Mouse (Mus musculus) MEL (cell line): ENCODE measurements around the gene Lims1. TPM values are rescaled to one million over a fixed set of nuclear protein-coding genes. Genes with fewer than 3 reads are reported as not detected.
"Not testable (repeated sequence)": the region's sequence is repeated elsewhere in the genome, so short reads cannot be mapped to it uniquely, and the experiment has no call there.

ENCODE experiments used
- DNase-seq: peaks from one replicate; pipeline ENCODE4 v3.0.0; 2011; ENCODE audit warnings: low read depth, low spot score
- H3K27ac ChIP-seq: 2 replicates; pipeline ENCODE4 v1.5.1; 2012; ENCODE audit warnings: low read depth, mild to moderate bottlenecking, control low read depth, low read length, moderate library complexity; ENCODE audit not compliant: control insufficient read depth
- H3K27me3 ChIP-seq, 2 experiments: fragments of 150-350 bp in 1 of 2; sonication (generic) in 1 of 2; 2 replicates each; pipeline ENCODE4 v1.6.1; 2012; ENCODE audit warnings: low read length in 2 of 2, mild to moderate bottlenecking in 2 of 2, improper control_type of control experiment in 1 of 2, moderate library complexity in 1 of 2; ENCODE audit not compliant: insufficient read depth in 2 of 2, control insufficient read depth in 1 of 2
- H3K36me3 ChIP-seq, 2 experiments: 2 replicates each; pipeline ENCODE4 v1.6.1; 2012 to 2014; ENCODE audit warnings: low read length in 2 of 2, improper control_type of control experiment in 1 of 2, inconsistent platforms in 1 of 2, mild to moderate bottlenecking in 1 of 2; ENCODE audit not compliant: insufficient read depth in 2 of 2, control insufficient read depth in 1 of 2
- H3K4me1 ChIP-seq, 2 experiments: fragments of 150-350 bp in 1 of 2; sonication (generic) in 1 of 2; 2 replicates each; pipeline ENCODE4 v1.6.1; 2012; ENCODE audit warnings: low read length in 2 of 2, improper control_type of control experiment in 1 of 2, mild to moderate bottlenecking in 1 of 2; ENCODE audit not compliant: insufficient read depth in 2 of 2, control insufficient read depth in 1 of 2
- H3K4me3 ChIP-seq, 2 experiments: fragments of 150-350 bp in 1 of 2; sonication (generic) in 1 of 2; 2 replicates each; pipeline ENCODE4 v1.5.1; 2012; ENCODE audit warnings: low read depth in 2 of 2, low read length in 2 of 2, mild to moderate bottlenecking in 2 of 2, moderate library complexity in 2 of 2, control low read depth in 1 of 2, improper control_type of control experiment in 1 of 2; ENCODE audit not compliant: control insufficient read depth in 1 of 2, insufficient read depth in 1 of 2
- H3K79me2 ChIP-seq: 2 replicates; pipeline ENCODE4 v1.6.1; 2012; ENCODE audit warnings: mild to moderate bottlenecking, low read length, moderate library complexity; ENCODE audit not compliant: control insufficient read depth, poor library complexity, insufficient read depth
- H3K9ac ChIP-seq: 2 replicates; pipeline ENCODE4 v1.6.1; 2012; ENCODE audit warnings: low read depth, mild to moderate bottlenecking, control low read depth, low read length, moderate library complexity; ENCODE audit not compliant: control insufficient read depth, poor library complexity, severe bottlenecking
- H3K9me3 ChIP-seq: fragments of 150-350 bp; sonication (generic); replicated peaks from 2 replicates; pipeline ENCODE4 v1.6.1; 2012; ENCODE audit warnings: mild to moderate bottlenecking, low read length, improper control_type of control experiment, moderate library complexity; ENCODE audit not compliant: insufficient read depth
- CHD1 ChIP-seq: IDR thresholded peaks from 2 replicates; pipeline ENCODE4 v1.6.1; 2012; ENCODE audit warnings: low read depth, mild to moderate bottlenecking, inconsistent platforms, low read length, improper control_type of control experiment
- CHD2 ChIP-seq: IDR thresholded peaks from 2 replicates; pipeline ENCODE4 v1.6.1; 2011; ENCODE audit warnings: low read length, improper control_type of control experiment
- ELF1 ChIP-seq: IDR thresholded peaks from 2 replicates; pipeline ENCODE4 v1.6.1; 2014; ENCODE audit warnings: low read depth, mild to moderate bottlenecking, inconsistent platforms, low read length, improper control_type of control experiment, moderate library complexity
- GABPA ChIP-seq: IDR thresholded peaks from 2 replicates; pipeline ENCODE4 v1.6.1; 2012; ENCODE audit warnings: low read depth, mild to moderate bottlenecking, inconsistent platforms, low read length, improper control_type of control experiment, moderate library complexity
- JUND ChIP-seq: IDR thresholded peaks from 2 replicates; pipeline ENCODE4 v1.6.1; 2011; ENCODE audit warnings: low read depth, mild to moderate bottlenecking, improper control_type of control experiment, low read length
- MAX ChIP-seq: IDR thresholded peaks from 2 replicates; pipeline ENCODE4 v1.6.1; 2011; ENCODE audit warnings: low read length, improper control_type of control experiment
- NELFE ChIP-seq: IDR thresholded peaks from 2 replicates; pipeline ENCODE4 v1.6.1; 2011; ENCODE audit warnings: low read depth, low read length, improper control_type of control experiment
- NRF1 ChIP-seq: IDR thresholded peaks from 2 replicates; pipeline ENCODE4 v1.6.1; 2014; ENCODE audit warnings: low read depth, mild to moderate bottlenecking, inconsistent platforms, low read length, improper control_type of control experiment, moderate library complexity; ENCODE audit not compliant: poor library complexity, insufficient read depth, severe bottlenecking
- POLR2AphosphoS2 ChIP-seq: IDR thresholded peaks from 2 replicates; pipeline ENCODE4 v1.6.1; 2011; ENCODE audit warnings: low read length, improper control_type of control experiment
- RCOR1 ChIP-seq: IDR thresholded peaks from 2 replicates; pipeline ENCODE4 v1.6.1; 2012; ENCODE audit warnings: low read depth, mild to moderate bottlenecking, inconsistent platforms, low read length, improper control_type of control experiment
- SIN3A ChIP-seq: IDR thresholded peaks from 2 replicates; pipeline ENCODE4 v1.6.1; 2012; ENCODE audit warnings: low read length, improper control_type of control experiment, inconsistent platforms
- SMC3 ChIP-seq: IDR thresholded peaks from 2 replicates; pipeline ENCODE4 v1.6.1; 2011; ENCODE audit warnings: low read depth, low read length, improper control_type of control experiment
- TAL1 ChIP-seq: IDR thresholded peaks from 2 replicates; pipeline ENCODE4 v1.6.1; 2012; ENCODE audit warnings: mild to moderate bottlenecking, inconsistent platforms, low read length, moderate library complexity, mixed read lengths
- TBP ChIP-seq: IDR thresholded peaks from 2 replicates; pipeline ENCODE4 v1.8.0; 2011; ENCODE audit warnings: low read depth, low read length, improper control_type of control experiment
- USF2 ChIP-seq, 2 experiments: IDR thresholded peaks; 2 replicates each; pipeline ENCODE4 v1.6.1; 2011 to 2012; ENCODE audit warnings: improper control_type of control experiment in 2 of 2, low read length in 2 of 2, borderline replicate concordance in 1 of 2, inconsistent platforms in 1 of 2, low read depth in 1 of 2, mild to moderate bottlenecking in 1 of 2; ENCODE audit not compliant: insufficient read depth in 1 of 2
- ZKSCAN1 ChIP-seq: IDR thresholded peaks from 2 replicates; pipeline ENCODE4 v1.6.1; 2012; ENCODE audit warnings: low read depth, mild to moderate bottlenecking, inconsistent platforms, low read length, improper control_type of control experiment, moderate library complexity
- ZMIZ1 ChIP-seq: IDR thresholded peaks from 2 replicates; pipeline ENCODE4 v1.6.1; 2012; ENCODE audit warnings: low read depth, mild to moderate bottlenecking, inconsistent platforms, low read length, improper control_type of control experiment, moderate library complexity
- ZNF384 ChIP-seq: IDR thresholded peaks from 2 replicates; pipeline ENCODE4 v1.6.1; 2012; ENCODE audit warnings: low read depth, mild to moderate bottlenecking, inconsistent platforms, low read length, improper control_type of control experiment
- polyA plus RNA-seq, 2 experiments: library from polyadenylated mRNA; stranded (reverse) in 1 of 2; unstranded in 1 of 2; fragments of >175 nt in 1 of 2; fragments of >200 nt in 1 of 2; gene quantifications; 2 replicates each; pipeline versions ENCODE4 v1.2.1 to v1.2.4; 2012; ENCODE audit warnings: low replicate concordance in 2 of 2, low read depth in 1 of 2; ENCODE audit not compliant: insufficient read length in 2 of 2, insufficient read depth in 1 of 2, missing spikeins in 1 of 2
- total RNA-seq: library from RNA; depleted of rRNA; stranded (reverse); fragments of 300-350 nt; gene quantifications from 2 replicates; pipeline ENCODE4 v1.2.3, GENCODE M21; 2012

Gene Lims1
- total and polyA plus RNA-seq, 3 experiments: 24.9 to 28.5 TPM; not detected in 1

- Histone ChIP-seq H3K36me3 (peaks cover 0 to 10% of the 10 kb centered on the region in 2 experiments; a peak in 2 of 4 replicates), H3K27ac (no peak overlapping the region), H3K9ac (no peak overlapping the region), H3K4me3 (no peak overlapping the region), H3K27me3 (no peaks in the 10 kb centered on the region), H3K4me1 (peaks cover 2 to 19% of the 10 kb centered on the region in 2 experiments; a peak in 3 of 4 replicates), H3K9me3 (no peaks in the 10 kb centered on the region), H3K79me2 (peaks cover 24% of the 10 kb centered on the region)
- TF ChIP-seq POLR2AphosphoS2 (no peak), JUND (no peak), TBP (no peak), SIN3A (no peak), NRF1 (no peak), CHD1 (no peak), RCOR1 (no peak), NELFE (no peak), SMC3 (no peak), TAL1 (no peak), MAX (no peak), ZMIZ1 (no peak), ELF1 (no peak), CHD2 (no peak), GABPA (no peak), USF2 (IDR thresholded peaks at IDR 0.05; ENCODE audit: borderline replicate concordance in 1 of 2, insufficient read depth in 1 of 2, low read depth in 1 of 2, low read length in 2 of 2) (no peak)
- no peak for DNase-seq
Measured at GRCm38 (mm10) chr10:58326271-58326670, 3.0 kb downstream of the Lims1 start.

- H3K9ac ChIP-seq, H3K9me3 ChIP-seq, H3K4me3 ChIP-seq, H3K27me3 ChIP-seq, DNase-seq, H3K36me3 ChIP-seq, H3K27ac ChIP-seq: not testable (repeated sequence)
- Histone ChIP-seq H3K4me1 (peaks cover 2 to 12% of the 10 kb centered on the region in 2 experiments; a peak in 3 of 4 replicates), H3K79me2 (peaks cover 24% of the 10 kb centered on the region)
Measured at GRCm38 (mm10) chr10:58327836-58328235, 4.6 kb downstream of the Lims1 start.

GRCm38 (mm10) chr10:58328517-58329108, 5.3 kb downstream of the Lims1 start:
- Histone ChIP-seq H3K9ac (no peak overlapping the region), H3K9me3 (no peaks in the 10 kb centered on the region), H3K4me3 (no peak overlapping the region), H3K36me3 (peaks cover 0 to 6% of the 10 kb centered on the region in 2 experiments; a peak in 2 of 4 replicates), H3K79me2 (peaks cover 24% of the 10 kb centered on the region), H3K27ac (no peak overlapping the region), H3K27me3 (no peaks in the 10 kb centered on the region), H3K4me1 (peaks cover 2 to 12% of the 10 kb centered on the region in 2 experiments; a peak in 3 of 4 replicates)
- TF ChIP-seq ZNF384 (peak; percentile 49; the same call in 1 of the 2 replicates), ZKSCAN1 (no peak)
- no peak for DNase-seq
